Mouse (Mus musculus) heart, postnatal 25 days (tissue): ENCODE results near the gene Il1r1. TPM values are rescaled to one million over a fixed set of nuclear protein-coding genes. Genes with fewer than 3 reads are reported as not detected.

Experiments used
- DNase-seq: peaks from one replicate; pipeline ENCODE4 v3.0.0; 2022; ENCODE audit warnings: low spot score
- intact Hi-C: fragments of 180-260 bp; cut with DNase I; formaldehyde crosslinking; loops from one replicate; pipeline ENCODE4 v1.15.1; 2025
- total RNA-seq, 2 experiments: library from RNA; stranded (reverse); gene quantifications; 2 replicates each; pipeline ENCODE4 v1.2.3; 2021

The Il1r1 gene
- total RNA-seq, 2 experiments from 2014 or later: 6.0 to 6.1 TPM

DNA sequence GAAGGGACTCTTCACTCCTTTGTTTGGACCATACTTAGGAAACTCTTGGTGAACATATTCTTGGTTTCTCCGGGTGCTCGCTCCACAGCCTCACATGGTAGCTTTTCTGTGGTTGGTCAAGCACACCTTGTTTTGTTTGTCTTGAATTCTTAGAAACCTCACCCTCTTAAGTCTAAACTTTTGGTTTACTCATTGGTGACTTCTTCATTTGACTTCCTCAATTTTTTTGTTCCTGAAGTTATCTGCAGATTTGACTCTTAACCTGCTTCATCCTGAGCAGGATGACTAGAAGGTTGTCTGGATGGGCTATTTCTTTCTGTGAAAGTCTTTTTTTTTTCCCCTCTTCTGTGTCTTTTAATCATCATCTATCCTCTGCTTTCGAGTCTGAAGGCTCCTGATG, 129.8 kb downstream of the Il1r1 start:
- intact Hi-C loops: no loop called here
- no peak for DNase-seq

DNA sequence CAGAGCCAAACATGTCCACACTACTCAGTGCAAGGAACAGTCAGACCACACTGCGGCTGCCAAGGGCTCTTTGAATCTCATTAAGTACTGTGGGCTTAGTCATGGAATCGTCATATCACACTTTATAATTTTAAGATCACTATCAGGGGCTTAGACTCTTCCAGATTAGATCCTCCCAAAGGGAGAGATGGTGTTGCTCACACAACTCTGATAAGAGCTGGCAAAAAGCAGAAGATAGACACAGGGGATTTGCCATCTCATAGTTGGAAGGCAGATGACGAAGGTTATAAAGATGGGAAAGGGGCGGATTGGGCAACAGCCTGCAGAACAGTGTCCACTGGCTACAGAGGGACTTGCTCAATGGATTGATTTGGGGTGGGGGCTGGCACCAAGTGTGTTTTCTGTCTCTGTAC, 130.6 kb downstream of the Il1r1 start:
- intact Hi-C loops: no loop called here
- DNase-seq: no peak

DNA sequence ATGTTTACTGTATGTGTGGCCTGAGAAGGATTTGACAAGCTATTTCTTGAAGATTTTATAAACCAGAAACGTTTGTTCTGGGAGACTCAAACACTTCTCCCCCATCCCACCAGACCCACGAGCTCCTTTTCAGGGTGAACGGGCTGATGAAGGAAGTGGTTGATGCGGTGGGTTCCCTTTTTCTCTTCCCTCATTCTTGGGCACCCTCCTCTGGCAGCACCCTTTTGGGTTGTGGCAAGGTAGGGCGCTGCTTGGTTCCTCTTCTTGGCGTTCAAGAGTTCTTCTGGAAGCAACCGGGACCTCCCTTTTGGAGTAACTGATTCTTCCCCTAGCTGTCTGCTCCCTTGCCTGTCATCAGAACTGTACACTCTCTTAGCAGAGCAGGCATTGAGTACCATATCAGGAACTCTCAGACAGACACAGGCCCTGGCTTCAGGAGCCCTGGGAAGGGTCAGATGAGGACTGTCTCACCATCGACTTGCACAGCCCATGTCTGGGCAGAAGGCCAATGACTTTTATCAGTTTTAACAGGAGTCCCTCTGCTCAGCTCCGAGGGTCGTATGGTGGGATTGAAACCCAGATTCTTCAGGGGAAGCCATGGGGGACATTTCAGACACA, 131.1 kb downstream of the Il1r1 start:
- intact Hi-C loops: no loop called here
- no peak for DNase-seq

DNA sequence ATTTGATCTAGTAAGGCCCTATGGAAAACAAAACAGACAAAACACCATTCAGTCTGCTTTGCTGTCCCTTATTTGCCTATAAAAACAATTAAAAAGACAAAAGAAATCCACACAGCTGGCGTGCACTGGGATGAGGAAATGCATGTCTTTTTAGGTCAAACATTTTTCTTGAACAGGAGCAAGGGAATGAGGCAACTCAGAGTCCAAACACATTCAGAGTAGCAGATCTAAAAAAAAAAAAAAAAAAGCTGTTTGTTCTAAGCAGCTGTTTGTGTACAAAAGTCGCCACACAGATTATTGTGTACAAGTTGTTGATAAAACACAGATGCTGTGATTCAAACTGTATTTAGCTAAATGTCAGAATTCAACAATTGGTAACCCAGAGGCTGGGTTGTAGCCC, 133.0 kb downstream of the Il1r1 start:
- intact Hi-C loops: no loop called here
- no peak for DNase-seq

DNA sequence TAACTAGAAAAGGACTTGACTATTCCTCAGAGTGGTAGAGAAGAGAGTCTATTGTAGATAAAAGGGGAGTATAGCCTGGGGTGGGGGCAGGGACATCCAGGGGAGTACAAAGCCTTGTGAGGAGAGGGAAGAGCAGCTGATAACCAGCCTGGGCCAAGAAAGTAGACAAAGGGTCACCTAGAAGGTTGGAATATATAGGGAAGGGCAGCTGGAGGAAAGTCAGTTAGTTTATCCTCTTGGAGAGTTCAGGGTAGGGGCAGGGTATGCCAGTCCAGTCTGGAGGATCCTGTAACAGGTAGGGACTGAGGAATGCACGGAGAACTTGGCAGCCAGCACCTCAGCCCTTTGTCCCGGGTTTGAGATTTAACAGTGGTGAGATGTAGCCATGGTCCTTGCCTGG, 133.5 kb downstream of the Il1r1 start:
- intact Hi-C loops: no loop called here

DNA sequence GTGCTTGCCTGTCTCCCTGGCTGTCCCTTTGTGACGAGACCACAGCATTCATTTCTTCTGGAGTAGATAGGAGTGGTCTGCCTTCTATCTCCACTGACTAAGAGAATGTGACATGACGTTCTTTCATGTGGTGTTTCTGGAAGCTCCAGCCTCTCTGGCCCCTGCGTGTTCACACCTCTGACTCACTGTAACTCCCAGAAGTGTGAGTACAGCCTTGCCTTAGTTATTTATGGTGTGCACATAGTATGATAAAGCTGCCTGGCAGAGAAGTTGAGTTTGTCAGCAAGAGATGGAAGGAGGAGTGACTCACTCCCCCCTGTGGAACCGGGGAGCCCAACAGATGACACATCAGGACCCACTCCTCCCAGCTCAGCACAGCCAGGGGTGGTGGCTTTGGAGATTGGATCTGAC, 133.9 kb downstream of the Il1r1 start:
- no peak for DNase-seq
- intact Hi-C loops: no loop called here

More for the DNA sequence above, 133.5 kb downstream of the Il1r1 start:
- DNase-seq: no peak

DNA sequence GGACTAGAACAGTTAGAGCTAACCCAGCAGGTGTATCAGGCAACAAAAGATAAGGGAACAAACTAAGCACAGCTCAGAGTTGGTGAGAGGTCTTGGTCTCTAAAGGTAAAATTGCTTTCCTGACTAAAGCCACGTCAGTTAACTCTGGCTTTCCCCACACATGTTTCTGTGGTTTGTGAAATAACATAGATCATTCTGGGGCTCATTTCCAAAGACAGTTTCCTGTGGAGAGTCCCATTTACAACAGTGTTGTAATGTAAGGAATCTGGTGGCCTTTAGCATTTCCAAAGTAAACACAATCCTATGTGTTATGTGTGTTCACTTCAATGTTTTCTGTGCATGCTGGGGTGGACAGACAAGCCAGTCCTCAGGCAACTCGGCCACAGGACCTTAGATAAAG, 134.9 kb downstream of the Il1r1 start:
- no peak for DNase-seq
- intact Hi-C loops: no loop called here

DNA sequence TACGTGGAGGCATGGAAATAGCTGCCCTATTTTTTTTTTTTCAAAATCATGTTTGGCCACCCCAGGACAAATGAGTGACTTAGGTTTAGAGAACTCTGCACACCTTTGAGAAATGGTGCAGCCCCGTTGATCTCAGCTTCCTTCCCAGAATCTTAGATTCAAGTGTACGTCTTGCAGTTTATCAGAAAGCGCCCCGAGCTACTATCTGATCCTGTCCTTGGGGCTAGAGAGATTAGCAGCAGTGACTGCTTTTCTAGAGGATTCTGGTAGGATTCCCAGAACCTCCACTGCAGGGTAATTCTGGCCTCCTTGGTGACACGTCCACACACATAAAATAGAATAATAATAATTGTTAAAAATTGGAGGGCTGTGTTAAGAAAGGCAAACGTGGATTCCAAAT, 136.1 kb downstream of the Il1r1 start:
- intact Hi-C loops: no loop called here
- DNase-seq: no peak

DNA sequence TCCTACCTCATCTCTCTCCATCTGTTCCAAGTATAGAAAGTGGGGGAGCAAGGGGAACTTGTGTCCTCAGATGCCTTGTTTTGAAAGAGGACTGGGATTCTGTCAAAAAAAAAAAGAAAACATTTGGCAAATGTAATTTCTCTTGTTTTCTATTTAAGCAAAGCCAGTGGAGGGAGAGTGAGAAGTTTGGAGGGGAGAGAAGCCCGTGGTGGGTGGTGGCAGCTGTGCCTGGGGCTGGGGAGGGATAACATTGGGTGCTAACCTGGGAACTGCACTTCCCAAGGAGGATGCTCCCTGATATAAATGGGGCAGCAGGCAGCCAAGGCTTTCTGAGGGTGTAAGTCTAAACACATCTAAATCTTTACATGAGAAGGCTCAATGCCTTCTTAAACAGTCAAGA, 136.7 kb downstream of the Il1r1 start:
- no peak for DNase-seq
- intact Hi-C loops: no loop called here

DNA sequence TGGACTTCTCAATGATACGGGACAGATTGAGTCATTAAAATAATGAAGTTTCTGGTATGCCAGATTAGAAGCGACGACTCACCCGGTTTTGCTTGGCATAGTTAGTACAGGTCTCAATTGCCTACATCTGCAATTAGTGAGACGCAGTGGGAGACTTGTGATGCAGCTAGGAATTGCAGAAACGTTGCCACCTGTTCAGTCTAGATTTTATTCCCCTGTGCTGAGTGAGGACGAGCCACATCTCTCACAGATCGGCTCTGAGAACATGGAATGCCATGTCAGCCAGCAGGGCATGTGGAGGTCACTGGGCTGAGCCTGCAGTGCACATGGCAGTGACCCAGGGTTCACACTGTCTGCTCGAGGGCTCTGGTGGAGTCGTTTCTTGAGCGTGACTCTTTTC, 137.9 kb downstream of the Il1r1 start:
- intact Hi-C loops: no loop called here
- no peak for DNase-seq

Other genes starting within 250 kb of the Il1r1 start
- gene Il1r2, start 151.0 kb upstream of the Il1r1 start, total RNA-seq: not detected
- gene Il1rl2, start 99.5 kb downstream of the Il1r1 start, total RNA-seq: 1 to 10 TPM; 1.4 to 2.2 TPM
- gene Il1rl1, start 204.5 kb downstream of the Il1r1 start, total RNA-seq: 1 to 10 TPM in 1 of 2 experiments, under 1 TPM in 1; 0.86 to 1.7 TPM
- gene Il18r1, start 240.5 kb downstream of the Il1r1 start, total RNA-seq: 1 to 10 TPM in 1 of 2 experiments, under 1 TPM in 1; 0.96 to 2.5 TPM